Mouse (Mus musculus) neural tube, embryonic 14.5 days (tissue): ENCODE data around the gene Baat. TPM values are rescaled to one million over a fixed set of nuclear protein-coding genes. Genes with fewer than 3 reads are reported as not detected.
"Not testable (repeated sequence)": the region's sequence is repeated elsewhere in the genome, so short reads cannot be mapped to it uniquely, and the experiment has no call there.

Source experiments
- ATAC-seq: fragments of 200-750 bp; cut with Nextera tagmentation; 2 replicates; pipeline ENCODE4 v1.8.0; 2017; ENCODE audit warnings: low read depth, mild to moderate bottlenecking, moderate TSS enrichment, moderate library complexity
- H3K27ac ChIP-seq: fragments of 300-500 bp; sonication (generic); 2 replicates; pipeline ENCODE4 v1.5.1; 2014; ENCODE audit warnings: low read depth, mild to moderate bottlenecking, control low read depth, low read length, moderate library complexity, mixed read lengths
- H3K27me3 ChIP-seq: fragments of 300-500 bp; sonication (generic); 2 replicates; pipeline ENCODE4 v1.6.1; 2014; ENCODE audit warnings: low read length; ENCODE audit not compliant: control insufficient read depth, insufficient read depth
- H3K36me3 ChIP-seq: fragments of 300-500 bp; sonication (generic); 2 replicates; pipeline ENCODE4 v1.6.1; 2014; ENCODE audit warnings: low read length, mixed read lengths; ENCODE audit not compliant: control insufficient read depth, insufficient read depth
- H3K4me1 ChIP-seq: fragments of 300-500 bp; sonication (generic); 2 replicates; pipeline ENCODE4 v1.6.1; 2014; ENCODE audit warnings: low read length; ENCODE audit not compliant: control insufficient read depth, insufficient read depth
- H3K4me2 ChIP-seq: fragments of 300-500 bp; sonication (generic); 2 replicates; pipeline ENCODE4 v1.6.1; 2014; ENCODE audit warnings: mild to moderate bottlenecking, low read depth, low read length, control low read depth
- H3K4me3 ChIP-seq: fragments of 300-500 bp; sonication (generic); 2 replicates; pipeline ENCODE4 v1.5.1; 2014; ENCODE audit warnings: low read depth, low read length, control low read depth, mixed read lengths
- H3K9ac ChIP-seq: fragments of 300-500 bp; sonication (generic); replicated peaks from 2 replicates; pipeline ENCODE4 v1.6.1; 2014; ENCODE audit warnings: low read depth, mild to moderate bottlenecking, control low read depth, low read length, mixed read lengths
- H3K9me3 ChIP-seq: fragments of 300-500 bp; sonication (generic); 2 replicates; pipeline ENCODE4 v1.6.1; 2016; ENCODE audit warnings: low read length; ENCODE audit not compliant: control insufficient read depth
- WGBS: fragments of 180-500 bp; shearing (Covaris S2); extraction: QIAGEN DNeasy Blood & Tissue Kit; methylation state at CpG from one replicate; pipeline ENCODE4 v1.1.7; 2014; 5-methylcytosine and 5-hydroxymethylcytosine counted together
- polyA plus RNA-seq: library from polyadenylated mRNA; unstranded; fragments of >200 nt; fragmentation: Nextera tagmentation; extraction: Ambion mirVana; gene quantifications from 2 replicates; pipeline ENCODE4 v1.2.1, GENCODE M21; 2014

Baat gene
- polyA plus RNA-seq, 1 experiment from 2014 or later, result not detected

DNA sequence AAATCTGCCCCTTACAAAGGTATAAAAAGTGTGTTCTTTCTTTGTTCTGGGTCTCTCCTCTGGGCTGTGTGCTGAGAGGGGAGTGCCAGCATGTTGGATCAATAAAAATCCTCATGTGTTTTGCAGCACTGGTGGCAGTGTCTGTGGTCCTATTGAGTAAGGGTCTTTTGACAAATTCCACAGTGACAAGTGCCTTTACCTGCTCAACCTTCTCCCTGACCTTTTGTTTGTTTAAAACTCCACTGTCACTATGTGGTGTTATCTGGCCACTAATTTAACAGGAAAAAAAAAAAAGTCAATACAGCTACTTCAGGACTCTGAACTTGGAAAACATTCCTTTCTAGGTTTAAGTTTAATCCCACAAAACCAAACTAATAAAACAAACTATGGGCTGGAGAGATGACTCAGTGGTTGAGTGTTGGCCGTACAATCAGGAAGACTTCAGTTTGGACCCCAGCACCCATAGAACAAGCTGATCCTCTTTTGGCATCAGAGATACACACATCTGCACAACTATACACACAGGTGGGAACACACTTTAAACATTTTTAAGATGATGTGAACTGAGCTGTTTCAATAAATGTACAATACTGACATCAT is 4.0 kb upstream of the Baat start:
- H3K36me3 ChIP-seq, H3K27me3 ChIP-seq, H3K27ac ChIP-seq, H3K4me3 ChIP-seq, H3K4me2 ChIP-seq, H3K4me1 ChIP-seq, H3K9ac ChIP-seq, ATAC-seq, H3K9me3 ChIP-seq: not testable (repeated sequence)
- 100% methylated on average over 1 of the region's 1 CpGs for WGBS

- H3K4me3 ChIP-seq, result no peak overlapping the region
- H3K9ac ChIP-seq, result no peak overlapping the region
- no peaks in the 10 kb centered on the region for H3K27me3 ChIP-seq
- ATAC-seq, result no peak
- no peaks in the 10 kb centered on the region for H3K4me1 ChIP-seq
- no peaks in the 10 kb centered on the region for H3K9me3 ChIP-seq
- 91% methylated on average over 2 of the region's 2 CpGs for WGBS
- 0 out of 2 replicates have a peak, but pooled peaks cover 6% of the 10 kb centered on the region for H3K36me3 ChIP-seq
- no peak overlapping the region for H3K4me2 ChIP-seq
- H3K27ac ChIP-seq, result no peak overlapping the region
These were observed 2.8 kb upstream of the Baat start for GRCm38 (mm10) chr4:49509183-49509582.

DNA sequence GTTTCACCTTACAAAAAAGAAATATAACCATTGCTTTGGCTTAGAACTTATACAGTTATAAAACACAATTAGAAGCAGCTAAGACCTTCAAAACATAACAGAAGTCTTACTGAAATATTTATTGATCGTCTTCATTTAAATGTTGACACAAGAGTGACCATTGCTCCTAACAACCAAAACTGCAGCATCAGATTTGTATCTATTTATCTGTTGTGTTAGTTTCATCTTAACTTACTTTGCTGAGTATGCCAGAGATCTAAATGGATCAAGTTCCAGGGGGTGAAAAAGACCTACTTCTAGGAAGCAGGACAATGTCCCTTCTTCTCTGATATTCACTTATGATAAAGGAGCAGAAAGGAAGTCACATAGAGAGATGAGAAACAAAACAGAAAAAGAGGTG is 2.8 kb downstream of the Baat start:
- H3K27ac ChIP-seq, result no peak overlapping the region
- no peaks in the 10 kb centered on the region for H3K4me1 ChIP-seq
- H3K27me3 ChIP-seq, result no peaks in the 10 kb centered on the region
- H3K4me3 ChIP-seq, result no peak overlapping the region
- no peak overlapping the region for H3K4me2 ChIP-seq
- no peaks in the 10 kb centered on the region for H3K36me3 ChIP-seq
- 90% methylated on average over 1 of the region's 1 CpGs for WGBS
- no peak for ATAC-seq
- no peaks in the 10 kb centered on the region for H3K9me3 ChIP-seq
- H3K9ac ChIP-seq, result no peak overlapping the region

- H3K4me3 ChIP-seq, H3K9ac ChIP-seq, H3K9me3 ChIP-seq, H3K36me3 ChIP-seq, H3K4me2 ChIP-seq, H3K27me3 ChIP-seq, H3K4me1 ChIP-seq, ATAC-seq, H3K27ac ChIP-seq: not testable (repeated sequence)
- 63% methylated on average over 3 of the region's 3 CpGs for WGBS
These were observed 20.3 kb downstream of the Baat start for GRCm38 (mm10) chr4:49485934-49486650.

DNA sequence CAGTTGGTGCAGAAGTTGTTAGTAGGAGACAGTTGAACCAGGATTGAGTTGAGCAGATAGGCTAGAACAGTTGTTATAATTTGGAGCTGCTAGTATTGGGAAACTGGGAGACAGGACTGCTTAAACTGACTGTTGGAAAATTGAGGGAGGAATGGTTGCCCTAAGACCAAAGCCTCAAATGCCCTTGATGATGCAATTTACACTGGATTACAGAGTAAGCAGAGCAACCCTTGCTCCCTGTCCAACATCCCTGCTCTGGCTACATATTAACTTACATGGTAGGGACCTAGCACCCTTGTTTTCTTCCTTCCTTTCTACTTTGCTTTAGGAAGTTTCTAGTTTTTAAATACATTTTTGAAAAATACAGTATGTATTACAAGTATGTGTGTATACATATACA is 20.9 kb downstream of the Baat start:
- Histone ChIP-seq H3K36me3 (no peaks in the 10 kb centered on the region), H3K9ac (no peak overlapping the region), H3K4me2 (no peak overlapping the region), H3K27ac (no peak overlapping the region), H3K4me3 (no peak overlapping the region), H3K9me3 (no peaks in the 10 kb centered on the region), H3K4me1 (no peaks in the 10 kb centered on the region), H3K27me3 (no peaks in the 10 kb centered on the region)
- ATAC-seq, result no peak

GRCm38 (mm10) chr4:49480896-49481295 is 25.5 kb downstream of the Baat start:
- WGBS, result 46% methylated on average over 3 of the region's 3 CpGs
- Histone ChIP-seq H3K9me3 (no peaks in the 10 kb centered on the region), H3K4me2 (no peak overlapping the region), H3K36me3 (no peaks in the 10 kb centered on the region), H3K27me3 (no peaks in the 10 kb centered on the region), H3K9ac (no peak overlapping the region), H3K4me3 (no peak overlapping the region), H3K4me1 (0 out of 2 replicates have a peak, but pooled peaks cover 4% of the 10 kb centered on the region), H3K27ac (no peak overlapping the region)
- no peak for ATAC-seq

DNA sequence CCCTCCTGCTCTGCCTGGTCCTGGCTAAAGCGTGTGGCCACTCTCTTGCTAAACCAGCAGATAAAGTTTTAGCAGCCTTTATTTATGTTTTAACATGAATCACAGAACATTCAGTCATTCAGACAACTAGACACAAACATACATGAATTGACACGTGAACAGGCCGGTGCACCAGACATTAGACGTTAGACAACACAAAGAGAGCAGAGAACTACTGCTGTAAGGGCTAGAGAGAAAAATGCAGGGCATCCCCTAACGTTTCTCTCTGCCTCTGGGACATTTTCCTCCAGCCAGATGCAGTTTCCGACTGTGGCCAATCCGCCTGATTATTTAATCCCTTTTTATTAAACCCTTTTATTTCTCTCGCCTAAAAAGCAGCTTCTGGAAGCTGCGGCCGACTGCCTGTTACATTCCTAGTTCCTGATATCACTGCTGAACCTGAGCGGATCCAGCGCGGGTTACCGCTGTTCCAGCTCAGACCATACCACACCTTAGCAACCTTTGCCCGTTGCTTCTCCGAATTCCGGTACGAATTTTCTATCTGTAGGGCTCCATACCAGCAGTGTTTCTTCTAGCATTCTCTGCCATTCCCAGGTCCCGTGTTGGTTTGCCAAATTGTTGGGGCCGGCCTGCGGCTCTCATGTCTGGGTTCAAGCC is 26.1 kb downstream of the Baat start:
- Histone ChIP-seq H3K27me3 (no peaks in the 10 kb centered on the region), H3K27ac (no peak overlapping the region), H3K4me2 (peak overlapping the region; percentile 14; the same call in 1 of the 2 replicates), H3K9me3 (no peaks in the 10 kb centered on the region), H3K9ac (no peak overlapping the region), H3K4me1 (0 out of 2 replicates have a peak, but pooled peaks cover 4% of the 10 kb centered on the region), H3K36me3 (no peaks in the 10 kb centered on the region), H3K4me3 (no peak overlapping the region)
- WGBS, result 27% methylated on average over 21 of the region's 21 CpGs
- no peak for ATAC-seq

DNA sequence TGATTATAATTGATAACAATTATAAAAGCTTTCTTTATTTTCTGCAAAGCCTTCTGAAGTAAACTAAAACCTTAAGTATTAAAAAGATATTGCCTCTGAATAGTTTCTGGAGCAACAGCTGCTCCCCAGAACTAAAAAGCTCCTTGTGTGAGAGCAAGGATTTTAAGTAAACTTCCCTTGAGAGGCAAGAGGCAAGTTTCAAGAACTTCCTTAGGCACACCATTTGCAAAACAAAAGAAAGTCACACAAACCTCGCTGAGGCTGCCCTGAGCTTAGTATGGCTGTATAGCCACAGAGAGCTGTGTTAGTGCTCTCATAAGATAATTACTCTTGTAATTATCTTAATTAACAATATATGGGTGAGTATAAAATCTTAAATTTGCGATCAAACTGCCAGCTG is 27.3 kb downstream of the Baat start:
- not testable (repeated sequence) for H3K9me3 ChIP-seq, H3K9ac ChIP-seq, H3K4me1 ChIP-seq, H3K27me3 ChIP-seq, H3K4me3 ChIP-seq, H3K36me3 ChIP-seq, ATAC-seq, H3K4me2 ChIP-seq, H3K27ac ChIP-seq
- WGBS, result 5% methylated on average over 2 of the region's 2 CpGs
